Mouse (Mus musculus): ENCODE results near the gene Ttf2. TPM values are rescaled to one million over a fixed set of nuclear protein-coding genes. Genes with fewer than 3 reads are reported as not detected.
A peak's percentile ranks its signal among the peaks of the same experiment; 100 is the strongest.

Ttf2 gene
- polyA plus RNA-seq, 1 experiment from 2014 or later: 11.7 TPM

GRCm38 (mm10) chr3:100911026-100911425, 58.4 kb downstream of the Ttf2 start:
- ATAC-seq (ENCODE audit: extremely low read depth, insufficient number of reproducible peaks, low FRiP score, low TSS enrichment): no peak
- Histone ChIP-seq H3K27ac (replicated peaks) (no peak overlapping the region), H3K36me3 (no peaks in the 10 kb centered on the region), H3K9me3 (no peaks in the 10 kb centered on the region), H3K4me2 (no peak overlapping the region), H3K9ac (no peak overlapping the region), H3K27me3 (replicated peaks) (no peaks in the 10 kb centered on the region), H3K4me3 (no peak overlapping the region), H3K4me1 (peaks cover 28% of the 10 kb centered on the region)
- 77% methylated on average over 9 of the region's 9 CpGs for WGBS

GRCm38 (mm10) chr3:100910621-100911020, 58.8 kb downstream of the Ttf2 start:
- Histone ChIP-seq H3K9me3 (no peaks in the 10 kb centered on the region), H3K4me2 (no peak overlapping the region), H3K4me3 (no peak overlapping the region), H3K27ac (replicated peaks) (no peak overlapping the region), H3K36me3 (no peaks in the 10 kb centered on the region), H3K9ac (no peak overlapping the region), H3K4me1 (peaks cover 30% of the 10 kb centered on the region), H3K27me3 (replicated peaks) (no peaks in the 10 kb centered on the region)
- 63% methylated on average over 5 of the region's 5 CpGs for whole genome bisulfite sequencing
- no peak for ATAC-seq (ENCODE audit: extremely low read depth, insufficient number of reproducible peaks, low FRiP score, low TSS enrichment)

- Histone ChIP-seq H3K9me3 (no peaks in the 10 kb centered on the region), H3K4me2 (peak overlapping the region; percentile 16; the same call in 1 of the 2 replicates), H3K36me3 (no peaks in the 10 kb centered on the region), H3K27ac (replicated peaks) (no peak overlapping the region), H3K4me1 (peaks cover 32% of the 10 kb centered on the region), H3K9ac (no peak overlapping the region), H3K4me3 (no peak overlapping the region), H3K27me3 (replicated peaks) (no peaks in the 10 kb centered on the region)
- ATAC-seq (ENCODE audit: extremely low read depth, insufficient number of reproducible peaks, low FRiP score, low TSS enrichment): no peak
- WGBS: 29% methylated on average over 6 of the region's 6 CpGs
These were observed 60.9 kb downstream of the Ttf2 start for GRCm38 (mm10) chr3:100908594-100908993.

GRCm38 (mm10) chr3:100906916-100907315, 62.5 kb downstream of the Ttf2 start:
- no peak overlapping the region for H3K27ac ChIP-seq (replicated peaks)
- H3K27me3 ChIP-seq (replicated peaks): no peaks in the 10 kb centered on the region
- H3K4me3 ChIP-seq: no peak overlapping the region
- H3K9me3 ChIP-seq: no peaks in the 10 kb centered on the region
- no peak for ATAC-seq (ENCODE audit: extremely low read depth, insufficient number of reproducible peaks, low FRiP score, low TSS enrichment)
- peaks cover 31% of the 10 kb centered on the region for H3K4me1 ChIP-seq
- H3K9ac ChIP-seq: no peak overlapping the region
- H3K4me2 ChIP-seq: no peak overlapping the region
- H3K36me3 ChIP-seq: no peaks in the 10 kb centered on the region
- 28% methylated on average over 3 of the region's 3 CpGs for WGBS

- 18% methylated on average over 6 of the region's 6 CpGs for WGBS
These were observed 63.3 kb downstream of the Ttf2 start for GRCm38 (mm10) chr3:100906128-100906527.

GRCm38 (mm10) chr3:100895500-100895899, 74.0 kb downstream of the Ttf2 start:
- H3K27me3 ChIP-seq (replicated peaks): no peaks in the 10 kb centered on the region

More at GRCm38 (mm10) chr3:100906128-100906527, 63.3 kb downstream of the Ttf2 start:
- Histone ChIP-seq H3K27me3 (replicated peaks) (no peaks in the 10 kb centered on the region), H3K27ac (replicated peaks) (no peak overlapping the region), H3K9ac (no peak overlapping the region), H3K4me2 (no peak overlapping the region), H3K4me3 (no peak overlapping the region), H3K9me3 (no peaks in the 10 kb centered on the region), H3K36me3 (no peaks in the 10 kb centered on the region), H3K4me1 (peaks cover 26% of the 10 kb centered on the region)
- ATAC-seq (ENCODE audit: extremely low read depth, insufficient number of reproducible peaks, low FRiP score, low TSS enrichment): no peak

GRCm38 (mm10) chr3:100892383-100893335, 76.8 kb downstream of the Ttf2 start:
- 58% methylated on average over 11 of the region's 11 CpGs for WGBS
- Histone ChIP-seq H3K9ac (no peak overlapping the region), H3K27ac (replicated peaks) (no peak overlapping the region), H3K4me1 (peaks cover 1% of the 10 kb centered on the region; the same call in 1 of the 2 replicates), H3K4me2 (no peak overlapping the region), H3K9me3 (no peaks in the 10 kb centered on the region), H3K4me3 (no peak overlapping the region), H3K36me3 (no peaks in the 10 kb centered on the region), H3K27me3 (replicated peaks) (no peaks in the 10 kb centered on the region)
- ATAC-seq (ENCODE audit: extremely low read depth, insufficient number of reproducible peaks, low FRiP score, low TSS enrichment): no peak

More at GRCm38 (mm10) chr3:100895500-100895899, 74.0 kb downstream of the Ttf2 start:
- Histone ChIP-seq H3K9me3 (no peaks in the 10 kb centered on the region), H3K4me3 (no peak overlapping the region), H3K9ac (no peak overlapping the region), H3K27ac (replicated peaks) (no peak overlapping the region), H3K4me2 (no peak overlapping the region), H3K36me3 (no peaks in the 10 kb centered on the region), H3K4me1 (peaks cover 4% of the 10 kb centered on the region; the same call in 1 of the 2 replicates)
- WGBS: 69% methylated on average over 6 of the region's 6 CpGs
- no peak for ATAC-seq (ENCODE audit: extremely low read depth, insufficient number of reproducible peaks, low FRiP score, low TSS enrichment)

- no peak overlapping the region for H3K9ac ChIP-seq
- H3K27ac ChIP-seq (replicated peaks): no peak overlapping the region
- no peak for ATAC-seq (ENCODE audit: extremely low read depth, insufficient number of reproducible peaks, low FRiP score, low TSS enrichment)
- peaks cover 6% of the 10 kb centered on the region; the same call in 1 of the 2 replicates for H3K9me3 ChIP-seq
- no peak overlapping the region for H3K4me3 ChIP-seq
- no peak overlapping the region for H3K4me2 ChIP-seq
- H3K4me1 ChIP-seq: no peaks in the 10 kb centered on the region
- H3K36me3 ChIP-seq: no peaks in the 10 kb centered on the region
- 79% methylated on average over 3 of the region's 3 CpGs for WGBS
- H3K27me3 ChIP-seq (replicated peaks): no peaks in the 10 kb centered on the region
These were observed 79.1 kb downstream of the Ttf2 start for GRCm38 (mm10) chr3:100890406-100890805.

GRCm38 (mm10) chr3:100889234-100889633, 80.2 kb downstream of the Ttf2 start:
- Histone ChIP-seq H3K4me1 (no peaks in the 10 kb centered on the region), H3K36me3 (no peaks in the 10 kb centered on the region), H3K9me3 (peaks cover 6% of the 10 kb centered on the region; the same call in 1 of the 2 replicates), H3K4me3 (no peak overlapping the region), H3K9ac (no peak overlapping the region), H3K27me3 (replicated peaks) (no peaks in the 10 kb centered on the region), H3K27ac (replicated peaks) (no peak overlapping the region), H3K4me2 (no peak overlapping the region)
- ATAC-seq (ENCODE audit: extremely low read depth, insufficient number of reproducible peaks, low FRiP score, low TSS enrichment): no peak
- 70% methylated on average over 1 of the region's 1 CpGs for WGBS
